Mouse (Mus musculus) forebrain, embryonic 14.5 days (tissue): ENCODE results near the gene Zfp219. TPM values are rescaled to one million over a fixed set of nuclear protein-coding genes. Genes with fewer than 3 reads are reported as not detected.

Experiments
- ATAC-seq: fragments of 200-750 bp; cut with Nextera tagmentation; 2 replicates; pipeline ENCODE4 v1.8.0; 2017; ENCODE audit warnings: mild to moderate bottlenecking, moderate library complexity
- DNase-seq: peaks from one replicate; pipeline ENCODE4 v3.0.0-alpha.2; 2015; ENCODE audit warnings: low spot score
- H3K27ac ChIP-seq: fragments of 300-500 bp; sonication (generic); 2 replicates; pipeline ENCODE4 v1.5.1; 2014; ENCODE audit warnings: low read depth, mild to moderate bottlenecking, control low read depth, low read length, moderate library complexity
- H3K27me3 ChIP-seq: fragments of 300-500 bp; sonication (generic); replicated peaks from 2 replicates; pipeline ENCODE4 v1.6.1; 2014; ENCODE audit warnings: low read length, control low read depth, mixed read lengths; ENCODE audit not compliant: control insufficient read depth, insufficient read depth
- H3K36me3 ChIP-seq: fragments of 300-500 bp; sonication (generic); 2 replicates; pipeline ENCODE4 v1.6.1; 2014; ENCODE audit warnings: low read length, control low read depth; ENCODE audit not compliant: control insufficient read depth, insufficient read depth
- H3K4me1 ChIP-seq: fragments of 300-500 bp; sonication (generic); 2 replicates; pipeline ENCODE4 v1.6.1; 2014; ENCODE audit warnings: antibody characterized with exemption, low read length, control low read depth; ENCODE audit not compliant: control insufficient read depth, insufficient read depth
- H3K4me2 ChIP-seq: fragments of 300-500 bp; sonication (generic); 2 replicates; pipeline ENCODE4 v1.6.1; 2014; ENCODE audit warnings: mild to moderate bottlenecking, control low read depth, low read length
- H3K4me3 ChIP-seq: fragments of 300-500 bp; sonication (generic); 2 replicates; pipeline ENCODE4 v1.5.1; 2014; ENCODE audit warnings: low read depth, low read length, control low read depth
- H3K9ac ChIP-seq: fragments of 300-500 bp; sonication (generic); 2 replicates; pipeline ENCODE4 v1.6.1; 2014; ENCODE audit warnings: mild to moderate bottlenecking, low read length, control low read depth, moderate library complexity
- H3K9me3 ChIP-seq: fragments of 300-500 bp; sonication (generic); replicated peaks from 2 replicates; pipeline ENCODE4 v1.6.1; 2016; ENCODE audit warnings: low read length, control low read depth, mixed read lengths; ENCODE audit not compliant: control insufficient read depth
- WGBS: fragments of 180-500 bp; shearing (Covaris S2); extraction: QIAGEN DNeasy Blood & Tissue Kit; methylation state at CpG from one replicate; pipeline ENCODE4 v1.1.7; 2014; 5-methylcytosine and 5-hydroxymethylcytosine counted together
- polyA plus RNA-seq: library from polyadenylated mRNA; unstranded; fragments of >200 nt; fragmentation: Nextera tagmentation; extraction: Ambion mirVana; gene quantifications from 2 replicates; pipeline ENCODE4 v1.2.1, GENCODE M21; 2014

Zfp219 gene
- polyA plus RNA-seq, 1 experiment from 2014 or later = 41.0 TPM

DNA sequence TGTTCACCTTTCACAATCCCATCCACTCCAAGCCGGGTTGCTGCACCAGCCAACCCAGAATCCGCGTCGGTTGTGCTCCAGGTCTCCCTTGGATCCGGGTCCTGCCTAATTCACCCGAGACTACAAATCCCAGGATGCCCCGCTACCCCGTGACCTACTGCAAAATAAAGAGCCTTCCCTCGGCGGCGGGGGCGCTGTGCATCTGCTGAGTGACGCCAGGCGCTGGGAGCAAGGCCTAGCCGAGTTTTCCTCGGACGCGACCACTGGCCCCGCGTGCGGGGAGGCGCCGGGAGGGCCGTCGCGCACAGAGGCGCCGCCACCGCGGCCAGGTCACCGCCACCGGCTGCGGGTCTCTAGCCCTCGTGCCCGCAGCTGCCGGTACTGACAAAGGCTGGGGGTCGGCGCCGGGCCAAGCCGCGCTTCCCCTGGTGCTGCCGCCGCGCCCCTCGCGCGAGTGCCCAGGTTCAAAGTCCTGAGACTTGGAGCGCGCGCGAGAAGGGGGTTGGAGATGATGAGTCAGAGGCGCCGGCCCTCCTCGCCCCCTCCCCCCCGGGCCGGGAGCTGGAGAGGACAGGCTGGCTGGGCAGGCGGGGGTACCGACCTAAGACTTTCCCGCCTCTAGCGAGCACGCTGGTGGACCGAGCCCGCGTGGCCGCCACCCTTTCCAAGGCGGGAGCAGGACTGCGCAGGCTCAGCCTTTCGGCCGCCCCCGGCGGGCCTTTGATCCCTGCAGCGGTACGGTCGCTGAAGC lies 768 bp downstream of the Zfp219 start:
- H3K9me3 ChIP-seq = no peaks in the 10 kb centered on the region
- peak overlapping the region; percentile 62 for H3K4me3 ChIP-seq
- H3K4me1 ChIP-seq = peaks cover 30% of the 10 kb centered on the region
- H3K27me3 ChIP-seq = no peaks in the 10 kb centered on the region
- peak; percentile 99 for DNase-seq
- under 1% methylated on average over 73 of the region's 74 CpGs for WGBS
- H3K9ac ChIP-seq = peak overlapping the region; percentile 88
- no peaks in the 10 kb centered on the region for H3K36me3 ChIP-seq
- peak; percentile 93 for ATAC-seq
- peak overlapping the region; percentile 73 for H3K4me2 ChIP-seq
- H3K27ac ChIP-seq = peak overlapping the region; percentile 98

DNA sequence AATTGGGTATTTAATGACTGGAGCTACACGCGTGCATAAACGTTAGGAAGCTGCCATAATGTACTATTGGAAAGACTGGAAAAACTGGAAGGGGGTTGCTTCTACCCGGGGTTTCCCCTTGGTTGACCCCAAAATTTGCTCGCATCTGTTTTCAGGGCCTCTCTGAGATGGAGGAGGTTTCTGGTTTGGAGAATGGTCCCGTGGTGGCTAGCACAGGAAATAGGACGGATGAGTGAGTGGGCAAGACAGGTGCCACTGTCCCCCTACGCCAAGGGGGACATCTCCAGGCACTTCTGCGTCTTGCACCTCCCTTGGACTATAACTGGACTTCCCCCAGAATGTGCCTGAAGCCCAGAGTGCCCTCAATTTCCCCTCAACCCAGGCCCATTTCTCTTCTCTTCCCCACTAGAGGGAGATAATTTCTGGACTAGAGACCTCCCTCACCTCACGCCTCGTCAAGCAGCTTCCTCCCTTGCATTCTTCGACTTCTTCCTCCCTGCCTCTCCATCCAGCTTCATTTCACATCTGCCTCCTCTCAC lies 1.4 kb downstream of the Zfp219 start:
- WGBS = 31% methylated on average over 12 of the region's 12 CpGs
- ATAC-seq (no peak), DNase-seq (no peak)
- Histone ChIP-seq H3K4me3 (peak overlapping the region; percentile 62), H3K9ac (peak overlapping the region; percentile 88), H3K9me3 (no peaks in the 10 kb centered on the region), H3K4me1 (peaks cover 30% of the 10 kb centered on the region), H3K36me3 (no peaks in the 10 kb centered on the region), H3K27me3 (no peaks in the 10 kb centered on the region), H3K27ac (peak overlapping the region; percentile 98), H3K4me2 (peak overlapping the region; percentile 73)

DNA sequence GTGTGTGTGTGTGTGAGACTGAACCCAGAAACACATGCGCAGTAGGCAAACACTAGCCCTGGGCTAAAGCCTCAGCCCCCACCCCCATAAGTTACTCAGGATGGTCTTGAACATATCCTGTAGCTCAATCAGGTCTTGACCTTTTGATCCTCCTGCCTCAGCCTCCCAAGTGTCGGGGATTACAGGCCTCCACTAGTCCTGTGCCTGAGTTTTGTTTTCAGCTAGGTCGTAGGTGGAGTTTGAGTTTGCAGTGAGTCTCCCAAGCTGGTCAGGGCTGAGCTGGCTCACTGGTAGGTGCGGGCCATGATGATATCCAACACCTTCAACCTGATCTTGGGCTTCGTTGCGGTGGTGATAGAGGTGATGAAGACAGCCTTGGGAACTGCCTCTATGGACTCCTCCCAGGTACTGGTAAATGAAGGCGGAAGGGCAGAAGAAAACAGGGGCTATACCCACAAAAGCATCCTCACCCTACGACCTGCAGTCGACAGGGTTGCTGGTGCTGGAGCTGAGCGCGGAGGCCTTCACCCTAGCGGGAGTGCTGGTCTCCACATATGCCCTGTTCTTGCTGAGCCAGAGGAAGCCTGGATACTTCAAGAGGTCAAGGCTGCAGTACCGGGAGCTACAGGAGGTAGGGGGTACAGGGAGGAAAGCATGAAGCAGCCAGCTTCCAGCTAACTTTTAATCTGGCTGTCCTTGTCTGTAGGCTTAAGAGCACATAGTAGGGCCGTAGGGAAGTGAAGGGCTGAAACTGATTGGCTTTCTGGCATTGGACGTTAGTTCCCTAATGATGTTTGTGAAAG lies 2.1 kb downstream of the Zfp219 start:
- Histone ChIP-seq H3K27ac (peak overlapping the region; percentile 98; the same call in 1 of the 2 replicates), H3K36me3 (no peaks in the 10 kb centered on the region), H3K4me2 (peak overlapping the region; percentile 73), H3K27me3 (no peaks in the 10 kb centered on the region), H3K4me3 (peak overlapping the region; percentile 62), H3K4me1 (peaks cover 30% of the 10 kb centered on the region), H3K9me3 (no peaks in the 10 kb centered on the region), H3K9ac (peak overlapping the region; percentile 88)
- DNase-seq (no peak), ATAC-seq (no peak)
- WGBS = 84% methylated on average over 15 of the region's 15 CpGs

DNA sequence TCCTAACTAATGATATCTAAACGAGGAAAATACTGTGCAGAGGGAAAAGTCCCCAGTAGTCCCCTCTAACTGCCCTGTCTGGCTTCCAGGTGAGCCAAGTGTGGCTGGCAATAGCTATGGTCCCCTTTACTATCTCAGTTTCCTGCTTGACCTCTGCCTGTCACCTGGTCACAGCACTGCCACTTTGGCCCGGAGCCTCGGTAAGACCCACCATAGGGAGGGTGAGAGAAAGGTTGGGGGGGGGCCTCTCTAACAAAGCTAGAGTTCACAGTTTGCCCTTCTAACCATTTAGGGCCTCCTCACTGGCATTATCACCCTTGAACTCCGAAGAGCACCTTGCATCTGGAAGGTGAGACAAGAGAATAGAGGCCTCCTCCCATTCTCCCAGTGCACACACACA lies 2.9 kb downstream of the Zfp219 start:
- no peak for ATAC-seq
- Histone ChIP-seq H3K4me3 (no peak overlapping the region), H3K9me3 (no peaks in the 10 kb centered on the region), H3K27me3 (no peaks in the 10 kb centered on the region), H3K9ac (no peak overlapping the region), H3K36me3 (no peaks in the 10 kb centered on the region), H3K4me1 (peaks cover 31% of the 10 kb centered on the region), H3K4me2 (no peak overlapping the region), H3K27ac (no peak overlapping the region)
- 82% methylated on average over 4 of the region's 4 CpGs for WGBS
- no peak for DNase-seq

DNA sequence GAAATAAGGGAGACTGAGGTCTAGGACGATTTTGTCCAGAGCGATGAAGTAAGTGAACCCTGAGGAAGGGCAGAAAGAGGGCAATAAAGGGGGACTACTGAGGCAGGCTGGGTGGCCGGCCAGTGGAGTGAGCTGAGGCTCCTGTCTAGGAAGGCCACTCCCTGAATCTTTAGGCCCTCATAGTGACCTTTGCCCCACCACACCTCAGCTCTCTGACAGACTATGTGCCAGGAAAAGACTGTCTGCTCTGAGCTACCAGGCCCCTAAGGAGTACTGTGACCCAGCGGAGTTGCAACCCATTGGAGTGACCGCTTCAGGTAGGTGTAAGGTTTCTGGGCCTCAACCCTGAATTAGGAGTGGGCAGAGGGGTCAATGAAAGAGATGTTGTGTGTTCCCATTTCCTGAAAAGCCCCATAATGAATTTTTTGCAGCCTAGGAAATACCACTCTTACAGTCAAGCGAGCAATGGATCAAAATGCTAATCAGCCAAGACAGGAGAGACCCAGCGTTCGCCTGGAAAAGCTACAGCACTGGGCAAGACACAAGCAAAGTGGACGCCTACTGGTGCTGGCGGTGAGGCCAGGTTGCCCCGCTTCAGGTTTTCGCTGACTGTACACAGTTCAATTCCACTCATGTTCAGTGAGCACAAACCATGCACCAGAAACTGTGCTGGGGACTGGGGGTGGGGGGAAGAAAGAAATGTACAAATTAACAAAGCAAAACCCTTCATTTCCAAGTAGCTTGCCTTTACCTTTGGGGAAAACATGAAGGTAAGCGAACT lies 3.7 kb downstream of the Zfp219 start:
- Histone ChIP-seq H3K27ac (no peak overlapping the region), H3K27me3 (no peaks in the 10 kb centered on the region), H3K4me1 (peaks cover 37% of the 10 kb centered on the region), H3K9ac (no peak overlapping the region), H3K4me3 (no peak overlapping the region), H3K4me2 (no peak overlapping the region), H3K36me3 (no peaks in the 10 kb centered on the region), H3K9me3 (no peaks in the 10 kb centered on the region)
- DNase-seq (no peak), ATAC-seq (no peak)
- WGBS = 69% methylated on average over 13 of the region's 13 CpGs

DNA sequence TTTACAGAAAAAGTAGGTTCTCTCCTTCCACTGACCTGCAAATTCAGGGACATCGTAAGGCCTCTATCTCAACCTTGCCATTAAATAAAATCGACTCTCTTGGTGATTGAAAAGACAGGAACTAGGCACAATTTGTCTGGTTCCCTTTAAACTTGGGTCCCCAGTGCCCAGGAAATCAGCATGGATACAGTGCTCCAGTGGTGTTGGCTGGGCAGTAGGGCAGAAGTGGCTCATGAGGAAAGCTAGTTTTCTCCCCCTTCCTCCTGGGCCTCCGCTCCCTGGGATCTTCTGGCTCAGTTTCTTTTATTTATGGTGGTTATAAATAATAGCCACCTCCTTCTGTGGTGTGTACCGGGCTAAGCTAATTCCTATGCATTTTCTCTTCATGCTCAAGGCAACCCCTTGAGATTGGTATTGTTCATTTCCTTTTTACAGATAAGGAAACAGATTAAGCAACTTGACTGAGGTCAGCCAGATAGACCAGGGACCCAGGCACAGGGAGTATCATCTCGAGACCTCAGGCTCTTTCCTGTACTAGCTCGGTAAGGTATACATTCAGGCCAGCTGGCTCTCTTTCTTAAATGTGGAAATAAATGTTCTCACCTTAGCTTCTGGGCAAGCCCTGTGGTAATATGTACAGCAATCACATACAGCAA lies 5.0 kb downstream of the Zfp219 start, which contains the start of gene Tmem253:
Gene Tmem253, plus strand, starts transcription at position 214 of the 656 bp plus-strand sequence.
- H3K4me3 ChIP-seq = peak within 1 kb of the TSS; percentile 64
- H3K4me2 ChIP-seq = peak within 1 kb of the TSS; percentile 63
- H3K27me3 ChIP-seq = no peaks in the 10 kb centered on the region
- no peaks in the 10 kb centered on the region for H3K36me3 ChIP-seq
- H3K9ac ChIP-seq = peak within 1 kb of the TSS; percentile 96
- DNase-seq (no peak), ATAC-seq (no peak)
- WGBS = 37% methylated on average over 6 of the region's 6 CpGs
- H3K27ac ChIP-seq = peak within 1 kb of the TSS; percentile 99
- peaks cover 42% of the 10 kb centered on the region for H3K4me1 ChIP-seq
- H3K9me3 ChIP-seq = no peaks in the 10 kb centered on the region

DNA sequence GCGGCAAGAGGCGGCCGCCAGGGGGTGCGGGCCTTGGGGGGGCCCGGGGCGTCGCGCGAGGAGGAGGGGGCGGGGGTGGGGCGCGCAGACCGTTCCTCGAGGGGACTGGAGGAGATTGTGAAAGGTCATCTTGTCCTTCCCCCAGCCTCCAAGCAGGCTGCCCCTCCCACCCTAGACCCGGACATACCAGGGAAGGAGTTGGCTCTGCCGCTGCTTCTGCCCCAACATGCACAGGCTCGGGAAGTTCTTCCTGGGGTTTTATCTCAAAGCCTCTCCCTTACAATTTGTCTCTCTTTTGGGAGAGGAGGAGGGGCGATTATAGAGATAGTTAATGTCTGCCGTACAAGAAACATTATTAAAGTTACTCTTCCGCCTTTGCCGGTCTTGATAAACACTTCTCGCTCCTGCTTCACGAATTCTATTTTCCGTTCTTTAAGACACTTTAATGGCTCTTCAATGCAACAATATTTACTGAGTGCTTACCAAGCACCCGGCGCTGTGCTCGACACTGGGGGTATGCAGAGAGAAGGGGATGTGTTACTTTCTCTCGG lies 5.7 kb downstream of the Zfp219 start:
- Histone ChIP-seq H3K9ac (peak overlapping the region; percentile 96), H3K4me2 (peak overlapping the region; percentile 63), H3K4me3 (peak overlapping the region; percentile 64), H3K4me1 (peaks cover 45% of the 10 kb centered on the region), H3K36me3 (no peaks in the 10 kb centered on the region), H3K27ac (peak overlapping the region; percentile 99), H3K27me3 (no peaks in the 10 kb centered on the region), H3K9me3 (no peaks in the 10 kb centered on the region)
- WGBS = under 1% methylated on average over 20 of the region's 28 CpGs
- ATAC-seq (peak; percentile 22), DNase-seq (peak; percentile 80)
